Mouse (Mus musculus): ENCODE measurements around the gene Adgra1. TPM values are rescaled to one million over a fixed set of nuclear protein-coding genes. Genes with fewer than 3 reads are reported as not detected.

The Adgra1 gene
- polyA plus RNA-seq, 1 experiment from 2014 or later: 1.1 TPM

DNA sequence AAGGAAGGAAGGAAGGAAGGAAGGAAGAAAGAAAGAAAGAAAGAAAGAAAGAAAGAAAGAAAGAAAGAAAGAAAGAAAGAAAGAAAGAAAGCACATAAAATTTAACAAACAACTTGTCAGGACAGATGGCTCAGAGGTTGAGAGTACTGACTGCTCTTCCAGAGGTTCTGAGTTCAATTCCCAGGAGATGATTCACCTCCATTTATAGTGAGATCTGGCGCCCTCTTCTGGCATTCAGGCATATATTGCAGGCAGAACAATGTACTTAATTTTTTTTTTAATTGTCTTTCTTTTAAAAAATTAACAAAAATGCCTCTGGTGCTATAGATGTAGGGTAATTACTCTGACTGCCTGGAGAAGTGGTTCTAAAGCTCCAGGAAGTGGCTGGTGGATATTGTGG is 82.4 kb downstream of the Adgra1 start:
- Histone ChIP-seq H3K27ac (no peak overlapping the region), H3K4me3 (no peak overlapping the region), H3K9me3 (no peaks in the 10 kb centered on the region), H3K27me3 (ENCODE audit: poor library complexity, severe bottlenecking) (peaks cover 86% of the 10 kb centered on the region), H3K4me1 (peaks cover 21% of the 10 kb centered on the region), H3K36me3 (replicated peaks) (no peaks in the 10 kb centered on the region)
- no peak for DNase-seq (ENCODE audit: extremely low spot score, low spot score)
- WGBS: 0% methylated on average over 1 of the region's 1 CpGs

DNA sequence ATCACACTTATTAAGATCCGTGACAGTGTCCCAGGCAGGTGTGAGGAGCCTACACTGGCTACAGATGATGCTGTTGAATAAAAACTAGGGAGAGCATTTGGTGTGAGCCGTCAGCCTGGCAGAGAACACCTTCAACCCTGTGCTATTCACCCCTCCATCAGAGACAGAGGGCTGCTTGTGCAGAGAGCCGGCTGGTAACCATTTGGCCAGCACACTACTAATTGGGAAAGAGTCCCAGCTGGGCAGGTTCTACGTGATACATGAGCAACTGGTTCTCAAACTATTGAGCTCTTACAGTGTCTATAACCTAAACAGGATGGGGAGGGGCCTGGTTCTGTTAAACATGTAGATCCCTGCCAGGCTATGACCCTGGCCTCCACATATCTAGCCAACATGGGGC is 84.3 kb downstream of the Adgra1 start:
- Histone ChIP-seq H3K27me3 (ENCODE audit: poor library complexity, severe bottlenecking) (peaks cover 70% of the 10 kb centered on the region), H3K4me3 (no peak overlapping the region), H3K27ac (no peak overlapping the region), H3K4me1 (peaks cover 21% of the 10 kb centered on the region), H3K9me3 (no peaks in the 10 kb centered on the region), H3K36me3 (replicated peaks) (no peaks in the 10 kb centered on the region)
- no peak for DNase-seq (ENCODE audit: extremely low spot score, low spot score)
- 88% methylated on average over 4 of the region's 4 CpGs for WGBS

Other genes with a start within 250 kb of the Adgra1 start
- gene Cfap46, start 150.4 kb upstream of the Adgra1 start, polyA plus RNA-seq (2016; fragmentation: Nextera tagmentation; extraction: Ambion mirVana): 0.33 and 0.35 TPM in 2 replicates
- gene Kndc1, start 60.5 kb downstream of the Adgra1 start, polyA plus RNA-seq (2016; fragmentation: Nextera tagmentation; extraction: Ambion mirVana): 0.26 and 0.33 TPM in 2 replicates
- gene Utf1, start 109.6 kb downstream of the Adgra1 start, polyA plus RNA-seq (2016; fragmentation: Nextera tagmentation; extraction: Ambion mirVana): 0.25 TPM in 1 of 2 replicates, not detected in the other
- 0.67 and 0.91 TPM in 2 replicates for gene 6430531B16Rik, start 144.6 kb downstream of the Adgra1 start, polyA plus RNA-seq (2016; fragmentation: Nextera tagmentation; extraction: Ambion mirVana)
- gene Adam8, start 158.4 kb downstream of the Adgra1 start, polyA plus RNA-seq (2016; fragmentation: Nextera tagmentation; extraction: Ambion mirVana): 1.6 and 2.4 TPM in 2 replicates
- gene Zfp511, start 202.2 kb downstream of the Adgra1 start, polyA plus RNA-seq (2016; fragmentation: Nextera tagmentation; extraction: Ambion mirVana): 39.2 and 41.7 TPM in 2 replicates
- 80.6 and 81.1 TPM in 2 replicates for gene Tubgcp2, start 202.5 kb downstream of the Adgra1 start, polyA plus RNA-seq (2016; fragmentation: Nextera tagmentation; extraction: Ambion mirVana)
- gene Msx3, start 214.9 kb downstream of the Adgra1 start, polyA plus RNA-seq (2016; fragmentation: Nextera tagmentation; extraction: Ambion mirVana): 0.31 and 0.69 TPM in 2 replicates
- 0.58 and 2.1 TPM in 2 replicates for gene Caly, start 248.4 kb downstream of the Adgra1 start, polyA plus RNA-seq (2016; fragmentation: Nextera tagmentation; extraction: Ambion mirVana)